Mouse (Mus musculus): ENCODE results near the gene Nol9. TPM values are rescaled to one million over a fixed set of nuclear protein-coding genes. Genes with fewer than 3 reads are reported as not detected.

The Nol9 gene
- polyA plus RNA-seq, 1 experiment = 29.2 TPM

DNA sequence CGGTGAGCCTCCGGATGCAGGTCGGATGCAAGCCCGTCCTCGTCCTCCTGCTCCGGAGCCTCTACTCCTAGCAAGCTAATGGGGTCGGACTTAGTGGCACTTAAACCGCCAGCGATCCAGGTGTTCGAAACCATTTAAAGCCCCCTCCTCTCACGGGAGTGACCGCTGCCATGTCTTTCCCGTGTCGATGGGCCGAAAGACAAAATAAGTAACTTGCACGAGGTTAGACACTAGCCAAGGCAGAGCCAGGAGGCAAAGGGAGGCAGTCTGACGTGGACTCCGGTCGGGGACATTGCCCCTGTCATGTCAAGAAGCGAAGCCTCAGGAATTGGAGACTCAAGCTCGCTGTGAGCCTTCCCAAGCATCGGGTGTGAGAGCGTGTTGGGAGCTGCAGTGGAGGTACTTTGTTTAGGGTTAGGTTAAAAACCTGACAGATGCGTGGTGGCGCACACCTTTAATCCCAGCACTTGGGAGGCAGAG lies 750 bp downstream of the Nol9 start:
- peak overlapping the region; percentile 69 for H3K4me3 ChIP-seq (ENCODE audit: insufficient read depth, low read length)
- 0 out of 2 replicates have a peak, but pooled peaks cover 3% of the 10 kb centered on the region for H3K4me1 ChIP-seq (ENCODE audit: control insufficient read depth, insufficient read depth, low read length)
- TF ChIP-seq CTCF (IDR thresholded peaks at IDR 0.05; ENCODE audit: borderline replicate concordance, insufficient read depth, low read length) = no peak
- no peak for TF ChIP-seq POLR2A (IDR thresholded peaks at IDR 0.05; ENCODE audit: low read depth, low read length)
- no peak overlapping the region for H3K27ac ChIP-seq (ENCODE audit: insufficient read depth, low read length)

DNA sequence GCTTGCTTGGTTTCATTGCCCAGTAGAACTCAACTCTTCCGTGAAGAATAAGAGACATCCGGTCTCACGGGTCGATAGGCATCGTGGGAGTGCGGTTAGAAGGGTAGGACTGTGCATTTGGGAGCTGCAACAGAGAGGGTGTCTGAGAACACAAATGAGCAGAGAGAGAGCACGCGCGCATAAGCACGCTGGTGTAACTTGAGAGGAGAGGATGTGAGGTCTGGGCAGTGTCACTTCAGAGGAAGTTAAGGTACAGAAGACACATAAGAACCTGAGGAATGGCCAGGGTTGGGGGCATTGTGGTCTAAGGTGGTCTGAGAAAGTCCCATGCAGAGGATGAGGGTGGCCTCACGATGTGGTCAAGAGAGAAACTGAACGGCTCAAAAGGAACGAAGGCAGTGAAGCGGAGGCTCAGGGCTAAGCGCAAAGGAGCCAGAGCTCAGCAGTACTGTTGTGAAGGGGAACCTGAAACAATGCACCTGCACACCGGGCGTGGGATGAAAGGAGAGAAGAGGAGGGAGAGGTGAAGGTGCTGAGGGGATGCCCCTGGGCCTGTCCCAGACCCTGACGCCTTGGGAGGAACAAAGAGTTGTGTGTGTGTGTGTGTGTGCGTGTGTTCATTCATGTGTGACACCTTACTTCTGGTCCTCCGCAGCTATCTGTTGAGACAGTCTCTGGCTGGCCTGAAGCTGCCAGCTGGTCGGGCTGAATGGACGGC lies 3.0 kb downstream of the Nol9 start:
- H3K27ac ChIP-seq (ENCODE audit: insufficient read depth, low read length) = no peak overlapping the region
- no peak overlapping the region for H3K4me3 ChIP-seq (ENCODE audit: insufficient read depth, low read length)
- H3K4me1 ChIP-seq (ENCODE audit: control insufficient read depth, insufficient read depth, low read length) = 0 out of 2 replicates have a peak, but pooled peaks cover 3% of the 10 kb centered on the region
- no peak for TF ChIP-seq CTCF (IDR thresholded peaks at IDR 0.05; ENCODE audit: borderline replicate concordance, insufficient read depth, low read length)
- no peak for TF ChIP-seq POLR2A (IDR thresholded peaks at IDR 0.05; ENCODE audit: low read depth, low read length)

DNA sequence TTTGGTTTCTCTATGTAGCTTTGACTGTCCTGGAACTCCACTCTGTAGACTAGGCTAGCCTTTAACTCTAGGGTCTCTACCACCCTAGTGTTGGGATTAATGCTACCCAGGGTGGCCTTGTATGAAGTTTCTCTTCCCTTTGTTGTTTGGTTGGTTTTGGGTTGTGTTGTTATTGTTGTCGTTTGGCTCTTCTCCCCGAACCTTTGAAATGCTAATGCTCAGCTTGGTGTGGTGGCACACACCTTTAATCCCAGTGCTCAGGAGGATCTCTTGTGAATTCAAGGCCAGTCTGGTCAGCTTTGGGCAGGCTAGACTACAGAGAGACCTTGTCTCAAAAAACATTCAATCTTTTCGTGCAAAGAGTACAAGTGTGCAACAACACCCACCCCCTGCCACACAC lies 4.0 kb downstream of the Nol9 start:
- 0 out of 2 replicates have a peak, but pooled peaks cover 3% of the 10 kb centered on the region for H3K4me1 ChIP-seq (ENCODE audit: control insufficient read depth, insufficient read depth, low read length)
- TF ChIP-seq POLR2A (IDR thresholded peaks at IDR 0.05; ENCODE audit: low read depth, low read length) (no peak), CTCF (IDR thresholded peaks at IDR 0.05; ENCODE audit: borderline replicate concordance, insufficient read depth, low read length) (no peak)

DNA sequence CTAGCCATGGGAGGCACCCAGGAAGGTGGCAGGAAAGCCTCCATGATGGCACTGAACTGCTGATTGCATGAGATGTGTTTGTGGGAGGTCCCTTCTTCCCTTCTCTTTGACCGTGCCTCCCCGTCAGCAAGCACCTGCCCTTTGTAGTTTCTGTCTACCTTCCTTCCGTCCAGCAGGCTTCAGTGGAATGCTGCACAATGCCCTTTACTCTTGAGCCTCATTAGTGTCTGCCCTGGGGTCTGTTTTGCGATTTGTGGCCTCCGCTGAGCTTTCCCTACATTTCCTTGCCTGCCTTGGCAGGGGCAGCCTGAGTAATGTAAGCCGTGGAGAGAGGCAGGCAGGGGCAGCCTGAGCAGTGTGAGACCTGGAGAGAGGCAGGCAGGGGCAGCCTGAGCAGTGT lies 5.5 kb downstream of the Nol9 start:
- Histone ChIP-seq H3K4me3 (ENCODE audit: insufficient read depth, low read length) (no peak overlapping the region), H3K27ac (ENCODE audit: insufficient read depth, low read length) (no peak overlapping the region), H3K4me1 (ENCODE audit: control insufficient read depth, insufficient read depth, low read length) (0 out of 2 replicates have a peak, but pooled peaks cover 3% of the 10 kb centered on the region)
- no peak for TF ChIP-seq POLR2A (IDR thresholded peaks at IDR 0.05; ENCODE audit: low read depth, low read length)
- TF ChIP-seq CTCF (IDR thresholded peaks at IDR 0.05; ENCODE audit: borderline replicate concordance, insufficient read depth, low read length) = no peak

More for the DNA sequence above, 4.0 kb downstream of the Nol9 start:
- no peak overlapping the region for H3K4me3 ChIP-seq (ENCODE audit: insufficient read depth, low read length)
- no peak overlapping the region for H3K27ac ChIP-seq (ENCODE audit: insufficient read depth, low read length)

DNA sequence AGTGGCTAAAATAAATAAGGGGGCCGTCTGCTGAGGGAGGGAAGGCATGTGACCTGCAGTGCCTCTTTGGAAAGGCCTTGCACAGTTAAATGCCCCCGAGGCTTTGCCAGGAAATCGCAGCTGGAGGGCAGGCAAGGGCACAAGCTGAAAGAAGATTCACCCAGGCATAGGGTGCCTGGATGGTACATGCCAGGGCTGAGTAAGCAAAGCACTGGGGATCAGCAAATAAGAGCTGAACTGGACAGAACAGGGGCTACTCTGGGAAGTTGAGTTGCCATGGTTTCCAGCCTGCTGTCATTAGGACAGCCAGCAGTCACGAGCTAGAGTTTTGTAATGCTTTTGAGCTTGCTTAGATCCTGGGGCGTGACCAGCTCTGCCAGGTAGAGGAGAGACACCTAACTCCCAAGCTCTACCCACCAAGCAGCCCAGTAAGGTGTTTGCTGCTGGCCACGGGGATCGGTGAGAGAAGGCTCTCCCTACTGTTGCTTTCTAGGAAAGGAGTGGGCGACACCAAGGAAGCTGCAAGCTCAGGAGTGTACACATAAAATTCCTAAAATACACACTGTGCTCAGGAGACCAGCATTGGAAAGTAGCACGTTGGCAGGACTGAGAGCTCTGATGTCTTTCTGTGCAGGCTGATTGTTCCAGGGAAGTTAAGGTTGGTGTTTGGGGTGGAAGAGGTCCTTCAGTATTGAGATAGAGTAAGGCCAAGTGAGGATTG lies 23.4 kb downstream of the Nol9 start:
- H3K27ac ChIP-seq (ENCODE audit: insufficient read depth, low read length) = no peak overlapping the region
- H3K4me1 ChIP-seq (ENCODE audit: control insufficient read depth, insufficient read depth, low read length) = no peaks in the 10 kb centered on the region
- H3K4me3 ChIP-seq (ENCODE audit: insufficient read depth, low read length) = no peak overlapping the region
- no peak for TF ChIP-seq POLR2A (IDR thresholded peaks at IDR 0.05; ENCODE audit: low read depth, low read length)
- TF ChIP-seq CTCF (IDR thresholded peaks at IDR 0.05; ENCODE audit: borderline replicate concordance, insufficient read depth, low read length) = no peak

DNA sequence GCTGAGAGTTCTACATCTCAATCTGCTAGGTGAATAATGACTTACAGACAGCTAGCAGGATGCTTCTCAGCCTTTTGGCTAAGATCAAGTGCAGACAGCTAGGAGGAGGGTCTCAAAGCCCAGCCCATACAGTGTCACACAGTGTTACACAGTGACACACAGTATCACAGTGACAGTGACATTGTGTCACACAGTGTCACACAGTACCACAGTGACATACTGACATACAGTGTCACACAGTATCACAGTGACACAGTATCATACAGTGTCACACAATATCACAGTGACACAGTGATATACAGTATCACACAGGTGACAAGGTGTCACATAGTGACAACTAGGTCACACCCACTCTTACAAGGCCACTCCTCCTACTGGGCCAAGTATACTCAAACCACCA lies 28.2 kb downstream of the Nol9 start:
- H3K4me1 ChIP-seq (ENCODE audit: control insufficient read depth, insufficient read depth, low read length) = no peaks in the 10 kb centered on the region
- no peak overlapping the region for H3K27ac ChIP-seq (ENCODE audit: insufficient read depth, low read length)
- H3K4me3 ChIP-seq (ENCODE audit: insufficient read depth, low read length) = no peak overlapping the region
- TF ChIP-seq CTCF (IDR thresholded peaks at IDR 0.05; ENCODE audit: borderline replicate concordance, insufficient read depth, low read length) (no peak), POLR2A (IDR thresholded peaks at IDR 0.05; ENCODE audit: low read depth, low read length) (no peak)

DNA sequence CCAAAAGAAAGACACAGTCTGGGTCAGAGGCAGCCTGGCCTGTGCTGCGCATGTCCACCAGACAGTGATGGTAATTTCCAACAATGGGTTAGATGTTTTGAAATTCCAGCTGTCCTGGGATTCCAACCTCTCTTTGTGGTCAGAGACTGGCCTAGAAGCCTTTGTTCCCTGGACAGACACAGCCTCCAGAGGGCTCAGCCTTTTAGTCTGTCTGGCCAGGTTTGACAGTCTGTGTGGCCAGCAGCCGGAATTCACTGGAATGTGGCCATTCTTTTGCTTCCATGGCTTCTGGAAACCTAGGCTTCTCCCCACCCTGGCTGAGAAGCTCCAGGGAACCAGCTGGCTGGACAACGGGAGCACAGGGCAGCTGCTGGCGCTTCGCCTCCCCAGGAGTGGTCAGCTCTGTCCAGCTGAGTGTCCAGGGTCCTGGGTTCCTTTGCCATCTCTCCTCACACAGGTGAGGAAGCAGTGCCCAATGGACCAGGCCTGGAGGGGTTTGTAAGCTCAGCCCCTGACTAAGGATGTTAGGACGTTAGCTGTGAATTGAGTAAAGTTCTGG lies 29.1 kb downstream of the Nol9 start:
- Histone ChIP-seq H3K4me3 (ENCODE audit: insufficient read depth, low read length) (no peak overlapping the region), H3K27ac (ENCODE audit: insufficient read depth, low read length) (no peak overlapping the region), H3K4me1 (ENCODE audit: control insufficient read depth, insufficient read depth, low read length) (no peaks in the 10 kb centered on the region)
- TF ChIP-seq POLR2A (IDR thresholded peaks at IDR 0.05; ENCODE audit: low read depth, low read length) (no peak), CTCF (IDR thresholded peaks at IDR 0.05; ENCODE audit: borderline replicate concordance, insufficient read depth, low read length) (no peak)

DNA sequence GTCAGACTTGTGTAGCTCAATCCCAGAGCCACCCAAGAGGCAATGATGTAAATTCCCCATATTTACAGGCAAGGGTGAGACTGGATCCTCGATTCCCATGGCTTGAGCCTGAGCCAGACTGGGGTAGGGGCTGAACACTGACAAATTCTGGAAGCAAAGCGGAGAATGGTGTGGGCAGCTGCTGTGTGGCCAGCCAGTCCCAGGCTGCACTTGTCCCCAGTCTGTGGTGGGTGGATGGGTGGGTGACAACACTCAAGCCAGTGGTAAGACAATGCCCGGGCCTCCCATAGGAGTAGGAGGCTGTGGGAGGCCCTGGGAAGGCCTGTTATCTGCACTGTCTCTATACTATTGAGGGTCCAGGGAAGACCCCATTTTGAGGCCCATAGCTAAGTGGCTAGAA lies 30.1 kb downstream of the Nol9 start:
- H3K4me3 ChIP-seq (ENCODE audit: insufficient read depth, low read length) = no peak overlapping the region
- H3K4me1 ChIP-seq (ENCODE audit: control insufficient read depth, insufficient read depth, low read length) = no peaks in the 10 kb centered on the region
- no peak overlapping the region for H3K27ac ChIP-seq (ENCODE audit: insufficient read depth, low read length)
- TF ChIP-seq CTCF (IDR thresholded peaks at IDR 0.05; ENCODE audit: borderline replicate concordance, insufficient read depth, low read length) = no peak
- TF ChIP-seq POLR2A (IDR thresholded peaks at IDR 0.05; ENCODE audit: low read depth, low read length) = no peak

DNA sequence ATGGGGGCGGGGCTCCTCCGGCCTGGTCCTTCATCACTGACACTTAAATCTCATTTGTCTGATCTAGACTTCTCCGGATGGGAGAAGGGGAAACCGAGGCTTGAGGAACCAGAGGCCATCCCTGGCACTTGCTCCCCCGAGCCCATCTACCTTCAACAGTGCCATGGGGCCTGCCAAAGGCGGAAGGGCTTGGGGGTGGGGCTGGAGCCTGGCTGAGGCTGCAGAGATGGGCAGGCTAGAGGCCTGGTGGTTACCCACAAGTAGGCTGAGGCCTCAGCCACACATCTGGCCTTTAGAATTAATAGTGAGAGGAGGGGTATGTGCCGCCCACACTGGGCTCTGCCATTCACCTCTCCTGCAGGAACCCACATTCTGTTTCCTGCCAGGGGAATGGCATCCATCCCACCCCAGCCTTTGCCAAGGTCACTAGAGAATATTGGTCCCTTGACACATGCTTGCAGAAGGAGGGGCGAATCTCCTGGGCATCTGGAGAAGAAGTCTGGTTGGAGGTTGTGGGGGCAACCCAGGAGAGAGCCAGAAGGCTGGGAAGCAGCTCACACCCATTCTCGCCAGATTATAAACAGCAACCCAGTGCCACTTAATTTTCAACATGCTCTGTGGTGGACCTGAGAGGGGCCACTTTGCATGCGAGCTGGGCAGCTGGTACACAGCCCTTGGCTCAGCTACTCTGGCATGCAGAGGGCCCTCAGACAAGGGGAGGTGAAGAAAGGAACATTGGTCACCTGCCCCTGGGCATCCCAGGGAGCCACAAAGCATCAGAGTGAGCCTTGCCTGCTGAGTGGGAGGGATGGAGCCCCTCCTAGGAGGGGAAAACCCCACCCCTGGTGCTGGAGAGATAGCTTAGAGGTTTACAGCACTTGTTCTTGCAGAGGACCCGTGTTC lies 31.6 kb downstream of the Nol9 start:
- Histone ChIP-seq H3K4me1 (ENCODE audit: control insufficient read depth, insufficient read depth, low read length) (no peaks in the 10 kb centered on the region), H3K27ac (ENCODE audit: insufficient read depth, low read length) (no peak overlapping the region), H3K4me3 (ENCODE audit: insufficient read depth, low read length) (no peak overlapping the region)
- TF ChIP-seq POLR2A (IDR thresholded peaks at IDR 0.05; ENCODE audit: low read depth, low read length) = no peak

Data from embryonic fibroblast, embryonic 13.5 days (primary cell).